Mouse (Mus musculus): ENCODE measurements around the gene Ptprn. TPM values are rescaled to one million over a fixed set of nuclear protein-coding genes. Genes with fewer than 3 reads are reported as not detected.
A peak's percentile ranks its signal among the peaks of the same experiment; 100 is the strongest.

Gene Ptprn
- total RNA-seq, 1 experiment, result 8.9 TPM

- Histone ChIP-seq H3K4me1 (ENCODE audit: control insufficient read depth in 2 of 2, insufficient read depth in 2 of 2, low read length in 2 of 2, poor library complexity in 1 of 2) (peaks cover 13 to 28% of the 10 kb centered on the region in 2 experiments), H3K4me3 (ENCODE audit: insufficient read depth in 1 of 2, low read depth in 1 of 2, low read length in 2 of 2, poor library complexity in 1 of 2, severe bottlenecking in 1 of 2) (no peak overlapping the region; a peak in 1 of 4 replicates), H3K9me3 (ENCODE audit: control insufficient read depth, insufficient read depth, low read depth, low read length) (no peaks in the 10 kb centered on the region), H3K27ac (ENCODE audit: insufficient read depth, low read depth, low read length, poor library complexity, severe bottlenecking) (no peak overlapping the region), H3K36me3 (ENCODE audit: control insufficient read depth, insufficient read depth, low read length, poor library complexity, severe bottlenecking) (peaks cover 44% of the 10 kb centered on the region), H3K9ac (ENCODE audit: insufficient read depth, low read depth, low read length, poor library complexity, severe bottlenecking) (peak overlapping the region; percentile 4; the same call in 1 of the 2 replicates)
- TF ChIP-seq CHD2 (IDR thresholded peaks at IDR 0.05; ENCODE audit: low read depth, low read length) (no peak), ZC3H11A (IDR thresholded peaks at IDR 0.05; ENCODE audit: borderline replicate concordance, low read depth, low read length) (no peak), HCFC1 (IDR thresholded peaks at IDR 0.05; ENCODE audit: borderline replicate concordance, insufficient read depth, low read length) (no peak), MAFK (IDR thresholded peaks at IDR 0.05; ENCODE audit: insufficient read depth, low read depth, low read length) (no peak), ZNF384 (IDR thresholded peaks at IDR 0.05; ENCODE audit: low read depth, low read length) (no peak)
- in situ Hi-C loops (cut with MboI; ENCODE audit: low sequenced_read_pairs in 2 of 2, unreplicated experiment in 2 of 2), result no loop called here
- DNase-seq (ENCODE audit: low read depth, low spot score), result no peak
Observed at GRCm38 (mm10) chr1:75216797-75217585, 47.3 kb downstream of the Ptprn start.

DNA sequence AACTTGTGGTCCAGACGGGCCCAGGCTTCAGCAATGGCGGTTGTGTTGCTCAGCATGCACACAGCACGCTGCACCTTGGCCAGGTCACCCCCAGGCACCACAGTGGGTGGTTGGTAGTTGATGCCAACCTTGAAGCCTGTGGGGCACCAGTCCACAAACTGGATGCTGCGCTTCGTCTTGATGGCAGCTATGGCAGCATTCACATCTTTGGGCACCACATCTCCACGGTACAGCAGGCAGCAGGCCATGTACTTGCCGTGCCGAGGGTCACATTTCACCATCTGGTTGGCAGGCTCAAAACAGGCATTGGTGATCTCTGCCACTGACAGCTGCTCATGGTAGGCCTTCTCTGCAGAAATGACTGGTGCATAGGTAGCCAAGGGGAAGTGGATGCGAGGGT, 48.5 kb downstream of the Ptprn start:
- H3K4me1 ChIP-seq (ENCODE audit: control insufficient read depth in 2 of 2, insufficient read depth in 2 of 2, low read length in 2 of 2, poor library complexity in 1 of 2), result peaks cover 13 to 25% of the 10 kb centered on the region in 2 experiments
- TF ChIP-seq CHD2 (IDR thresholded peaks at IDR 0.05; ENCODE audit: low read depth, low read length), result no peak
- TF ChIP-seq HCFC1 (IDR thresholded peaks at IDR 0.05; ENCODE audit: borderline replicate concordance, insufficient read depth, low read length), result no peak
- TF ChIP-seq ZNF384 (IDR thresholded peaks at IDR 0.05; ENCODE audit: low read depth, low read length), result no peak
- no peak for TF ChIP-seq ZC3H11A (IDR thresholded peaks at IDR 0.05; ENCODE audit: borderline replicate concordance, low read depth, low read length)
- no peak for TF ChIP-seq MAFK (IDR thresholded peaks at IDR 0.05; ENCODE audit: insufficient read depth, low read depth, low read length)
- no peak overlapping the region for H3K9ac ChIP-seq (ENCODE audit: insufficient read depth, low read depth, low read length, poor library complexity, severe bottlenecking)
- H3K36me3 ChIP-seq (ENCODE audit: control insufficient read depth, insufficient read depth, low read length, poor library complexity, severe bottlenecking), result peaks cover 46% of the 10 kb centered on the region
- in situ Hi-C loops (cut with MboI; ENCODE audit: low sequenced_read_pairs in 2 of 2, unreplicated experiment in 2 of 2), result no loop called here
- H3K27ac ChIP-seq (ENCODE audit: insufficient read depth, low read depth, low read length, poor library complexity, severe bottlenecking), result no peak overlapping the region
- DNase-seq (ENCODE audit: low read depth, low spot score), result no peak
- H3K9me3 ChIP-seq (ENCODE audit: control insufficient read depth, insufficient read depth, low read depth, low read length), result no peaks in the 10 kb centered on the region
- no peak overlapping the region for H3K4me3 ChIP-seq (ENCODE audit: insufficient read depth in 1 of 2, low read depth in 1 of 2, low read length in 2 of 2, poor library complexity in 1 of 2, severe bottlenecking in 1 of 2)

- Histone ChIP-seq H3K9ac (ENCODE audit: insufficient read depth, low read depth, low read length, poor library complexity, severe bottlenecking) (no peak overlapping the region; the same call in 1 of the 2 replicates), H3K9me3 (ENCODE audit: control insufficient read depth, insufficient read depth, low read depth, low read length) (no peaks in the 10 kb centered on the region), H3K36me3 (ENCODE audit: control insufficient read depth, insufficient read depth, low read length, poor library complexity, severe bottlenecking) (peaks cover 46% of the 10 kb centered on the region), H3K4me1 (ENCODE audit: control insufficient read depth in 2 of 2, insufficient read depth in 2 of 2, low read length in 2 of 2, poor library complexity in 1 of 2) (peaks cover 9 to 28% of the 10 kb centered on the region in 2 experiments), H3K27ac (ENCODE audit: insufficient read depth, low read depth, low read length, poor library complexity, severe bottlenecking) (no peak overlapping the region), H3K4me3 (ENCODE audit: insufficient read depth in 1 of 2, low read depth in 1 of 2, low read length in 2 of 2, poor library complexity in 1 of 2, severe bottlenecking in 1 of 2) (no peak overlapping the region)
- TF ChIP-seq ZNF384 (IDR thresholded peaks at IDR 0.05; ENCODE audit: low read depth, low read length) (no peak), ZC3H11A (IDR thresholded peaks at IDR 0.05; ENCODE audit: borderline replicate concordance, low read depth, low read length) (no peak), MAFK (IDR thresholded peaks at IDR 0.05; ENCODE audit: insufficient read depth, low read depth, low read length) (no peak), CHD2 (IDR thresholded peaks at IDR 0.05; ENCODE audit: low read depth, low read length) (no peak), HCFC1 (IDR thresholded peaks at IDR 0.05; ENCODE audit: borderline replicate concordance, insufficient read depth, low read length) (no peak)
- DNase-seq (ENCODE audit: low read depth, low spot score), result no peak
- in situ Hi-C loops (cut with MboI; ENCODE audit: low sequenced_read_pairs in 2 of 2, unreplicated experiment in 2 of 2), result no loop called here
Observed at GRCm38 (mm10) chr1:75214886-75215285, 49.4 kb downstream of the Ptprn start.

DNA sequence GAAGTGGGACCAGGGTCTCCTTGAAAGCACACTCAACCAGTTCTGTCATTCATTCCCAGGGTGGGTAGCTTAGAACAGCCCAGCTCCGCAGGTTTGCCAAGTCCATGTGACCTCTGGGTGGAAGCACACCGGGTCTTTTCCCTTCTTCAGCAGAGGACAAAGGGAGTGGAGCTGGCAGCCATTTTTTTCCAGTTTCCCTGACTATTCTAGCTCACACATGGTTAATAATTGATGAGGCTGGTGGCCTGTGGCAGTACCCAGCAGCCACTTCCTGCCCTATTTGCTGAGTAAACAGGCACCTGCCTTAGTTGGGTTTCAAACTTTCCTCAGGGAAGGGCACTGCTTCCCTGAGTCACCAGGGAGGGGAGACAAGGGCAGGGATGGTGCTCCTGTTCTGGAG, 49.9 kb downstream of the Ptprn start:
- Histone ChIP-seq H3K9ac (ENCODE audit: insufficient read depth, low read depth, low read length, poor library complexity, severe bottlenecking) (no peak overlapping the region), H3K9me3 (ENCODE audit: control insufficient read depth, insufficient read depth, low read depth, low read length) (no peaks in the 10 kb centered on the region), H3K36me3 (ENCODE audit: control insufficient read depth, insufficient read depth, low read length, poor library complexity, severe bottlenecking) (peaks cover 46% of the 10 kb centered on the region), H3K4me1 (ENCODE audit: control insufficient read depth in 2 of 2, insufficient read depth in 2 of 2, low read length in 2 of 2, poor library complexity in 1 of 2) (peaks cover 9 to 26% of the 10 kb centered on the region in 2 experiments), H3K27ac (ENCODE audit: insufficient read depth, low read depth, low read length, poor library complexity, severe bottlenecking) (no peak overlapping the region), H3K4me3 (ENCODE audit: insufficient read depth in 1 of 2, low read depth in 1 of 2, low read length in 2 of 2, poor library complexity in 1 of 2, severe bottlenecking in 1 of 2) (no peak overlapping the region)
- no peak for DNase-seq (ENCODE audit: low read depth, low spot score)
- no peak for TF ChIP-seq ZNF384 (IDR thresholded peaks at IDR 0.05; ENCODE audit: low read depth, low read length)
- TF ChIP-seq MAFK (IDR thresholded peaks at IDR 0.05; ENCODE audit: insufficient read depth, low read depth, low read length), result no peak
- in situ Hi-C loops (cut with MboI; ENCODE audit: low sequenced_read_pairs in 2 of 2, unreplicated experiment in 2 of 2), result no loop called here
